Mouse (Mus musculus): Measurements from ENCODE around the gene Gm11733. TPM values are rescaled to one million over a fixed set of nuclear protein-coding genes. Genes with fewer than 3 reads are reported as not detected.

Gm11733 gene
- not detected in 2 replicates for polyA plus RNA-seq (2012; ENCODE audit: low replicate concordance)

DNA sequence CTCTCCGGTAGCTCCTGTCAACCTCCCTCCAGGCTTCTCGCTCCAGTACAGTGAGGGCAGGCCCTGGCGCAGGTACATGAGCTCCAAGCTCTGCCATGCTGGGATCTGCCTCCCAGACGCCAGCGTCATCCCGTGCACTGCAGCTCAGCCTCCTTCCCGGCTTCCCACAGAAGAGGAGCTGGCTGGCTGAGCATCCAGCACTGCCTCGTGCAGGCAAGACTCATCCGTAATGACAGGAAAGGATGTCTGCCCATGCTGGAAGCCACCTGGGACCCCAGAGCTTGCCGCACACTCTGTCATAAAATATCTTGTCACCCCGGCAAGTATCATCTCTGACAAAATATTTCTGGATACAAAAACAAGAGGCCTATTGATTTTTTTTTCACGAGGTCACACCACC lies at the start of gene Gm11733:
Gm11733 (plus strand) TSS at position 171 of the 400 bp plus-strand sequence.

Other genes starting within 250 kb of the Gm11733 start
- gene Tnrc6c, start 169.9 kb downstream of the Gm11733 start, polyA plus RNA-seq (2012; ENCODE audit: low replicate concordance), result 26.4 and 31.1 TPM in 2 replicates